Mouse (Mus musculus): ENCODE results near the gene Rpl29. TPM values are rescaled to one million over a fixed set of nuclear protein-coding genes. Genes with fewer than 3 reads are reported as not detected.

Gene Rpl29
- polyA plus RNA-seq, 1 experiment from 2014 or later: 1,075 TPM

DNA sequence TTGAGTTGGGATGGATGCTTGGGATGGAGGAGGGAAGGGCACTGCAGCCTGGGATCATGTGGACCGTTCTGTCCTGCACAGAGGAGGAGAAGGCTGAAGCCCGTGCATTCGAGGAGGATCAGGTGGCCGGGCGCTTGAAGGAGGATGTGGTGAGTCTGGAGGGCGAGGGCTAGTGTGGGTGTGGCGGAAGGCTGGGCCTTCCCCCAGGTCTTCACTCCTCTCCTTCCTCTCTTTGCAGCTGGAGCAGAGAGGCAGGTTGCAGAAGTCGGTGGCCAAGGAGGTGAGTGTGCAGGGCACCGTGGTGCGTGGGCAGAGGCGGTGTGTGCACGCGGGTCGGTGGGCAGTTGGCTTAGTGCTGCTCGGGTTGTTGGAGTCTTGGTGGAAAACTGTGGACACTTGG lies 51.8 kb downstream of the Rpl29 start:
- Histone ChIP-seq H3K9me3 (ENCODE audit: control insufficient read depth, low read length) (no peaks in the 10 kb centered on the region), H3K9ac (ENCODE audit: low read length) (no peak overlapping the region), H3K4me3 (ENCODE audit: low read depth, low read length) (no peak overlapping the region), H3K27me3 (ENCODE audit: control insufficient read depth, insufficient read depth, low read length) (no peaks in the 10 kb centered on the region), H3K36me3 (ENCODE audit: control insufficient read depth, insufficient read depth, low read length) (peaks cover 22% of the 10 kb centered on the region), H3K27ac (replicated peaks; ENCODE audit: low read depth, low read length) (no peak overlapping the region), H3K4me2 (ENCODE audit: low read depth, severe bottlenecking) (no peak overlapping the region), H3K4me1 (ENCODE audit: control insufficient read depth, insufficient read depth, low read length) (peaks cover 8% of the 10 kb centered on the region)
- 94% methylated on average over 15 of the region's 15 CpGs for WGBS
- DNase-seq (ENCODE audit: low spot score) (no peak), ATAC-seq (ENCODE audit: insufficient number of reproducible peaks, low FRiP score, low TSS enrichment, low read depth) (no peak)

Other genes with a start within 250 kb of the Rpl29 start
- 42.2 and 42.4 TPM in 2 replicates for gene Ppm1m, start 229.7 kb upstream of the Rpl29 start, polyA plus RNA-seq (2014; fragmentation: Nextera tagmentation; extraction: Ambion mirVana)
- gene Twf2, start 226.3 kb upstream of the Rpl29 start, polyA plus RNA-seq (2014; fragmentation: Nextera tagmentation; extraction: Ambion mirVana): 66.5 and 68.5 TPM in 2 replicates
- gene Tlr9, start 206.9 kb upstream of the Rpl29 start, polyA plus RNA-seq (2014; fragmentation: Nextera tagmentation; extraction: Ambion mirVana): not detected in 2 replicates
- gene Alas1, start 180.8 kb upstream of the Rpl29 start, polyA plus RNA-seq (2014; fragmentation: Nextera tagmentation; extraction: Ambion mirVana): 79.6 and 84.7 TPM in 2 replicates
- gene Poc1a, start 148.4 kb upstream of the Rpl29 start, polyA plus RNA-seq (2014; fragmentation: Nextera tagmentation; extraction: Ambion mirVana): 34.1 and 40.1 TPM in 2 replicates
- 63.4 and 67.4 TPM in 2 replicates for gene Dusp7, start 60.8 kb upstream of the Rpl29 start, polyA plus RNA-seq (2014; fragmentation: Nextera tagmentation; extraction: Ambion mirVana)
- gene Acy1, start 8.9 kb downstream of the Rpl29 start, polyA plus RNA-seq (2014; fragmentation: Nextera tagmentation; extraction: Ambion mirVana): 41.9 and 42.6 TPM in 2 replicates
- gene Abhd14b, start 18.0 kb downstream of the Rpl29 start, polyA plus RNA-seq (2014; fragmentation: Nextera tagmentation; extraction: Ambion mirVana): 7.9 and 9.3 TPM in 2 replicates
- gene Abhd14a, start 18.2 kb downstream of the Rpl29 start, polyA plus RNA-seq (2014; fragmentation: Nextera tagmentation; extraction: Ambion mirVana): 39.6 and 43.2 TPM in 2 replicates
- gene Pcbp4, start 23.8 kb downstream of the Rpl29 start, polyA plus RNA-seq (2014; fragmentation: Nextera tagmentation; extraction: Ambion mirVana): 162 and 172 TPM in 2 replicates
- 0.24 and 0.58 TPM in 2 replicates for gene Gpr62, start 36.5 kb downstream of the Rpl29 start, polyA plus RNA-seq (2014; fragmentation: Nextera tagmentation; extraction: Ambion mirVana)
- gene Rrp9, start 46.5 kb downstream of the Rpl29 start, polyA plus RNA-seq (2014; fragmentation: Nextera tagmentation; extraction: Ambion mirVana): 55.4 and 55.7 TPM in 2 replicates
- gene Parp3, start 47.5 kb downstream of the Rpl29 start, polyA plus RNA-seq (2014; fragmentation: Nextera tagmentation; extraction: Ambion mirVana): 1.5 and 2.0 TPM in 2 replicates
- not detected in 2 replicates for gene Iqcf1, start 70.5 kb downstream of the Rpl29 start, polyA plus RNA-seq (2014; fragmentation: Nextera tagmentation; extraction: Ambion mirVana)
- not detected in 2 replicates for gene Iqcf5, start 85.1 kb downstream of the Rpl29 start, polyA plus RNA-seq (2014; fragmentation: Nextera tagmentation; extraction: Ambion mirVana)
- not detected in 2 replicates for gene Iqcf3, start 132.2 kb downstream of the Rpl29 start, polyA plus RNA-seq (2014; fragmentation: Nextera tagmentation; extraction: Ambion mirVana)
- not detected in 2 replicates for gene Iqcf4, start 141.5 kb downstream of the Rpl29 start, polyA plus RNA-seq (2014; fragmentation: Nextera tagmentation; extraction: Ambion mirVana)
- gene Iqcf6, start 197.1 kb downstream of the Rpl29 start, polyA plus RNA-seq (2014; fragmentation: Nextera tagmentation; extraction: Ambion mirVana): not detected in 2 replicates
- 0.09 and 0.11 TPM in 2 replicates for gene Grm2, start 226.6 kb downstream of the Rpl29 start, polyA plus RNA-seq (2014; fragmentation: Nextera tagmentation; extraction: Ambion mirVana)